Mouse (Mus musculus): ENCODE measurements around the gene Lhx2.

DNA sequence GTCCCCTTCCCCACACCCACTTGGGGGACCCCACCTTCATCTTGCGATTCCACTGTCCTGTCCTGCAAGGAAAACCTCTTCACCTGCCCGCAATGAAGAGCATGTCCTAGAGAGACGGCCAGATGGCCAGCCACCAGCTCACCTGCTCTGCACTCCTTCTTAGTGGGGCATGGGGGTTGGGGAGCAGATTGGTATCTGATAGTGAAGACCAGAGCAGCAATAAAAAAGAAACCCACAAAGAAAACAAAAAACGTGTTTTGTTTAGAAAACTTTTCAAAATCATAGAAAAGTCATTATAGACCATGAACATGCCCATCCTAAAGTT lies 40.4 kb downstream of the Lhx2 start:
- no peak for TF ChIP-seq TAL1 (IDR thresholded peaks at IDR 0.05; ENCODE audit: low read length)
- TF ChIP-seq GATA1 (IDR thresholded peaks at IDR 0.05; ENCODE audit: low read length), result no peak
